Mouse (Mus musculus): ENCODE data around the gene Aurkb. TPM values are rescaled to one million over a fixed set of nuclear protein-coding genes. Genes with fewer than 3 reads are reported as not detected.
"Not testable (repeated sequence)": the region's sequence is repeated elsewhere in the genome, so short reads cannot be mapped to it uniquely, and the experiment has no call there.

The Aurkb gene
- 215 and 218 TPM in 2 replicates for polyA plus RNA-seq (2016; fragmentation: Nextera tagmentation; extraction: Ambion mirVana)

DNA sequence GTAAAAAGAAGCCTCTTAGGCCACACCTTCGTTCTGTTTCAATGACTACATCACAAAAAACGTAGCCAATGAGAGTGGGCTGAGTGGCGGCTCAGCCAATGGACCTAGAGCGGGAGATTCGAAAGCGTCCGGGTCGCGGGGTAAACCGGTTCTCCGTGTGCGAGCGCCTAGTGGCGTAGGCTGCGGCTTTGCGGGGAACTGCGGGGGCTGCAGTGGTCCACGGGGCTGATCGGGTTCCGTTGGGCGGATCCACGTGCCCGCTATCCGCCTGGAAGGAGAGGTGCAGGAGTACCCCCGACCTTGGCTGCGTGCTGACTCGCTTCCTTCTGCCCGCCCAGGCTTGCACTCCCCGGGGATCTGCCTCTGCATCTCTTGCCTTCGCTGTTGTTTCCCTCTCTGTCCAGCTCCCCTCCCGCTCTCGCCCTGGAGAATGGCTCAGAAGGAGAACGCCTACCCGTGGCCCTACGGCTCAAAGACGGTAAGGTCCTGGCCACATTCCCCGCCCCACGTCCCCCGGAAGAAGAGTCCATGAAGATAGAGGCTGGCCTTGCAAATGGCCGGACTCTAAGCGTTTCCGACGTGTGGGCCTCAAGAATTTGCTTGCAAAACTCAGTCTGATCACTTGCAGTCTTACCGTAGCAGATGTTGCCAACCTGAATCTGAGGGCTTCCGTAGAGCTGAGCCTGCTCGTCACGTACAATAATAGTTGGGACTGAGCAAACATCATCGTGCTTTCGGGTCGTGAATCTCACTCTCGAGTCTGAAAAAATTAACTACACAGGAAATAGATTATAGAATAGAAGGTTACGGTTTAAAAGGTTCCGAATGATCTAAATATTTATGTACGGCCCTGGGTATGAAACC lies at the start of gene Aurkb:
TSS of gene Aurkb (plus strand) at position 117 of the 864 bp plus-strand sequence.
- H3K27ac ChIP-seq (replicated peaks) = peak within 1 kb of the TSS; percentile 98
- peak; percentile 92 for DNase-seq (ENCODE audit: low spot score)
- H3K9me3 ChIP-seq = no peaks in the 10 kb centered on the region
- WGBS = 1% methylated on average over 54 of the region's 54 CpGs
- peak within 1 kb of the TSS; percentile 93 for H3K4me3 ChIP-seq
- no peaks in the 10 kb centered on the region for H3K27me3 ChIP-seq (replicated peaks; ENCODE audit: low read depth, poor library complexity, severe bottlenecking)
- peaks cover 41% of the 10 kb centered on the region for H3K4me1 ChIP-seq
- peaks cover 37% of the 10 kb centered on the region for H3K36me3 ChIP-seq (replicated peaks)

DNA sequence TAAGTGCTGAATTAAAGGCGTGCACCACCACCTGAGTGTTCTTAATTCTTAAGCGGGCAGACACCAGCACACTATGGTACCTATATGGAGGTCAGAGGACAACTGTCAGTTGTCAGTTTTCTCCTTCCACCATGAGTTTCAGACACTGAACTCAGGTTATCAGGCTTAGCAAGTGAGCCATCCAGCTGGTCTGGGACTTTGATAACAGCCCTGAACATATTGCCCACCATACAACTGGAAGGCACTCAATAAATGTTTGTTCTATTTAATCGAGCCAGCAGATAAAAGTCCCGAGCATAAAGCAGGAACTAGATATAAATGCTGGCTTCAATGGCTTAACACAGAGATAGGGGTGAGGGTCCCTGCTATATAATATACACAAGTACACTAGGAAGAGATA lies 48.4 kb upstream of the Aurkb start:
- no peaks in the 10 kb centered on the region for H3K9me3 ChIP-seq
- no peaks in the 10 kb centered on the region for H3K4me1 ChIP-seq
- no peak overlapping the region for H3K4me3 ChIP-seq
- WGBS = 92% methylated on average over 4 of the region's 4 CpGs
- no peaks in the 10 kb centered on the region for H3K27me3 ChIP-seq (replicated peaks; ENCODE audit: low read depth, poor library complexity, severe bottlenecking)
- peaks cover 100% of the 10 kb centered on the region for H3K36me3 ChIP-seq (replicated peaks)
- H3K27ac ChIP-seq (replicated peaks) = no peak overlapping the region
- DNase-seq (ENCODE audit: low spot score) = no peak

DNA sequence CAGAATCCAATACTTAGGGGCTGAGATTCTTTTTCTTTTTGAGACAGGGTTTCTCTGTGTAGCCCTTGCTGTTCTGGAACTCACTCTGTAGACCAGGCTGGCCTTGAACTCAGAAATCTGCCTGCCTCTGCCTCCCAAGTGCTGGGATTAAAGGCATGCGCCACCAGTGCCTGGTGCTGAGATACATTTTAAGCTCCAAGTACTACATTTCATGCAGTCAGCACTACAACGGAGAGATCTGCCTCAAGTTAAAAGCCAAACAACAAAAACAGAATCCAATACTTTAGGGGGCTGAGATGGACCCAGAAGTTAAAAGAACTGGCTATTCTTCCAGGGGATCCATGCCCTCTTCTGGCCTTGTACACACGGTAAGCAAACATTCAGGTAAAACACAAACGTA lies 42.7 kb upstream of the Aurkb start:
- DNase-seq (ENCODE audit: low spot score); H3K9me3 ChIP-seq; H3K4me3 ChIP-seq; H3K27me3 ChIP-seq (replicated peaks; ENCODE audit: low read depth, poor library complexity, severe bottlenecking); H3K27ac ChIP-seq (replicated peaks): not testable (repeated sequence)
- Histone ChIP-seq H3K4me1 (peaks cover 12% of the 10 kb centered on the region), H3K36me3 (replicated peaks) (peaks cover 84% of the 10 kb centered on the region)
- WGBS = 92% methylated on average over 4 of the region's 4 CpGs

DNA sequence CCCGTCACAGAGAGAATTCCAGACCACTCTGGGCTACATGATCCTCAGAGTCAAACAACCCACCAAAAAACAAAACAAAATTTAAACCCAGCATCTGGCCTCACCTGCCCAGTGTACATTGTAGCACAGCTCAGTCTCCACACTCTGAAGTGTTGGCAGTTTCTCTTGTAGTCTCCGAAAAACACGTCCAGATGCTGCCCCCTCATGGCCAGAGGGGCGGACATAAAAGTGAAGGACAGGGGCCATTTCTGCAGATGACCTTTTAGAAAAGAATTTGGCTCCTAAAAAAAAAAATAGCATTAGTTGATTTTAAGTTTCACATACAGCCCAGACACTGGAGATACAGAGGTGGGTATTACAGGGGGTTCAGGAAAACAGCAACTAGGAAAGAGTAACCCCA lies 41.9 kb upstream of the Aurkb start:
- H3K9me3 ChIP-seq = no peaks in the 10 kb centered on the region
- H3K27ac ChIP-seq (replicated peaks) = no peak overlapping the region
- DNase-seq (ENCODE audit: low spot score) = no peak
- H3K4me3 ChIP-seq = no peak overlapping the region
- H3K27me3 ChIP-seq (replicated peaks; ENCODE audit: low read depth, poor library complexity, severe bottlenecking) = no peaks in the 10 kb centered on the region
- H3K4me1 ChIP-seq = peaks cover 13% of the 10 kb centered on the region
- 71% methylated on average over 4 of the region's 4 CpGs for WGBS
- peaks cover 76% of the 10 kb centered on the region for H3K36me3 ChIP-seq (replicated peaks)

DNA sequence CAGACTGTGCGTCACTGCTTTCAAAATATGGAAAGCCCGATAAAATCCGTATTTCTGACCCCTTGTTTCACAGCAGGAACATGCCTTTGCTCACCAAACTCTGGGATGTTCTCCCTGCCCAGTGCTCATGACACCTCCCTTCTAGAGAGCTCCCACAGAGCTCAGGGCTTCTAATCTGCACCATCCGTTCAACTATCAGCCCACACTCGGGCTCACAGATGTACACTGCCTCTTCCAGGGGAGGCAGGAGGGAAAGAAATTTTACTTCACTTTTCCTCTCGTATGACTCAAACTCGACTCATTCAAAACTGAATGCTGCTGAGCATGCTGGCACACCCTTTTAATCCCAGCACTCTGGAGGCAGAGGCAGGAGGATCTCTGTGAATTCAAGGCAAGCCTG lies 40.3 kb upstream of the Aurkb start:
- Histone ChIP-seq H3K9me3 (no peaks in the 10 kb centered on the region), H3K36me3 (replicated peaks) (peaks cover 60% of the 10 kb centered on the region), H3K4me1 (peaks cover 13% of the 10 kb centered on the region), H3K4me3 (no peak overlapping the region), H3K27me3 (replicated peaks; ENCODE audit: low read depth, poor library complexity, severe bottlenecking) (no peaks in the 10 kb centered on the region), H3K27ac (replicated peaks) (no peak overlapping the region)
- WGBS = 92% methylated on average over 7 of the region's 7 CpGs
- DNase-seq (ENCODE audit: low spot score) = no peak

DNA sequence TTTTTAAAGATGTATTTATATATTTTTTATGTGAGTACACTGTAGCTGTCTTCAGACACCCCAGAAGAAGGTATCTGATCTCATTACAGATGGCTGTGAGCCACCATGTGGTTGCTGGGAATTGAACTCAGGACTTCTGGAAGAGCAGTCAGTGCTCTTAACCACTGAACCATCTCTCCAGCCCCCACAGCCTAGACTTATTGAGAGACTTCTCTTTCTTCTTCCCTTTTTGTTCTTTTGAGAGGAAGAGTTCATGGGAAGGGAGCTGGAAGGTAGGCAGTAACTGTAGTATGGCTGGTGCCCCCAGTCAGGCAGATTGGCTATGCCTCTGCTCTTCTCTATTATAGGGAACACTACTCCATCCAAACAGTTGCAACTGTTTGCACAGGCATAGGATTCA lies 38.9 kb upstream of the Aurkb start:
- peaks cover 19% of the 10 kb centered on the region for H3K4me1 ChIP-seq
- DNase-seq (ENCODE audit: low spot score); H3K4me3 ChIP-seq; H3K27ac ChIP-seq (replicated peaks); H3K27me3 ChIP-seq (replicated peaks; ENCODE audit: low read depth, poor library complexity, severe bottlenecking); H3K9me3 ChIP-seq: not testable (repeated sequence)
- H3K36me3 ChIP-seq (replicated peaks) = peaks cover 46% of the 10 kb centered on the region

DNA sequence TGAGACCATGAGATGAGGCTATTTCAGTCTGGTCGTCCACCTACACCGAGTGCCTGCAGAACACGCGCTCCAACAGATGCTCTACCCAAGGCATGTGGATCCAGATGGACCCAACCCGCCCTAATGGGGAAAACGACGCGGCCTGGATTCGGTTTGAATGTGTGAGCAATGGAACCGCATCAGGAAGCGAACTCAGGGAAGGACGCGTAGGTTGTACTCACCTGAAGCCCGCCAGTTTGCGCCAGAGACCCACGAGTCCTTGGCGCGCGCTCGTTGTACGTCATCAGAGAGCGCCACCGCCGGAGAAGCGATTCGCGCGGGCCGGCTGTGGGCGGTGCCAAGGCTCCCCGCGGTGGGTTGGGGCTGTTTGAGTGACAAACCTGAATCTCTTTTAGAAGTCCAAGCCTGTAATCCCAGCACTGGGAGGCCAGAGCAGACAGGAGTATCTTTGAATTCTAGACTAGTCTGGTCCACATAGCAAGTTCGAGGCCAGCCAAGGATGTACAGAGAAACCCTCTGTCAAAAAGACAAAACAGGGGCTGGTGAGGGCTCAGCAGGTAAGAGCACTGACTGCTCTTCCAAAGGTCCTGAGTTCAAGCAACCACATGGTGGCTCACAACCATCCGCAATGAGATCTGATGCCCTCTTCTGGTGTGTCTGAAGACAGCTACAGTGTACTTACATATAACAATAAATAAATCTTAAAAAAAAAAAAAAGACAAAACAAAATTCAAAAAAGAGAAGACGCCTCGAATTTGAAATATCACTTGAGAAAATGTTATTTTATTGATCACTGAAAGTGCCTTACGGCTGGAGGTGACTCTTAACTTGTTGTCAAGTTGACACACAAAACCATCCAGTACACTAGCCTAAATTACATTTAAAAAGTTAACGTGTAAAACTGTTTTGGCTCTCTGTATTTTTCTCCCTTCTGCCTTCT lies 37.0 kb upstream of the Aurkb start, which contains the start of gene Pfas:
TSS of gene Pfas (minus strand) at position 279 of the 940 bp plus-strand sequence.
- H3K9me3 ChIP-seq = no peaks in the 10 kb centered on the region
- peak; percentile 97 for DNase-seq (ENCODE audit: low spot score)
- peak within 1 kb of the TSS; percentile 88 for H3K27ac ChIP-seq (replicated peaks)
- WGBS = 9% methylated on average over 38 of the region's 38 CpGs
- H3K36me3 ChIP-seq (replicated peaks) = peaks cover 27% of the 10 kb centered on the region
- peaks cover 24% of the 10 kb centered on the region for H3K4me1 ChIP-seq
- H3K4me3 ChIP-seq = peak within 1 kb of the TSS; percentile 85
- no peaks in the 10 kb centered on the region for H3K27me3 ChIP-seq (replicated peaks; ENCODE audit: low read depth, poor library complexity, severe bottlenecking)

DNA sequence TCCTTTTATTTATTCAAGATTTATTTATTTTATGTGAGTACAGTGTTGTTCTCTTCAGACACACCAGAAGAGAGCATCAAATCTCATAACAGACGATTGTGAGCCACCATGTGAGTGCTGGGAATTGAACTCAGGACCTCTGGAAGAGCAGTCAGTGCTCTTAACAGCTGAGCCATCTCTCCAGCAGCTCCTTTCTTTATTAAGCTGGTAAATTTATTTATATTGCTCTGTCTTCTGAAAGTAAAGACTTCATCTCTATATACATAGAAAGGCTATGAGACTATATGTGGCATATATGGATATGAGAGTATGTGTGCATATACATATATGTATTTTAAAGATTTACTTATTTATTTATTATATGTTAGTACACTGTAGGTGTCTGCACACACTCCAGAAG lies 35.9 kb upstream of the Aurkb start:
- Histone ChIP-seq H3K36me3 (replicated peaks) (peaks cover 18% of the 10 kb centered on the region), H3K27me3 (replicated peaks; ENCODE audit: low read depth, poor library complexity, severe bottlenecking) (no peaks in the 10 kb centered on the region), H3K27ac (replicated peaks) (no peak overlapping the region), H3K9me3 (no peaks in the 10 kb centered on the region), H3K4me1 (peaks cover 24% of the 10 kb centered on the region), H3K4me3 (no peak overlapping the region)
- DNase-seq (ENCODE audit: low spot score) = no peak
- 90% methylated on average over 1 of the region's 1 CpGs for WGBS

DNA sequence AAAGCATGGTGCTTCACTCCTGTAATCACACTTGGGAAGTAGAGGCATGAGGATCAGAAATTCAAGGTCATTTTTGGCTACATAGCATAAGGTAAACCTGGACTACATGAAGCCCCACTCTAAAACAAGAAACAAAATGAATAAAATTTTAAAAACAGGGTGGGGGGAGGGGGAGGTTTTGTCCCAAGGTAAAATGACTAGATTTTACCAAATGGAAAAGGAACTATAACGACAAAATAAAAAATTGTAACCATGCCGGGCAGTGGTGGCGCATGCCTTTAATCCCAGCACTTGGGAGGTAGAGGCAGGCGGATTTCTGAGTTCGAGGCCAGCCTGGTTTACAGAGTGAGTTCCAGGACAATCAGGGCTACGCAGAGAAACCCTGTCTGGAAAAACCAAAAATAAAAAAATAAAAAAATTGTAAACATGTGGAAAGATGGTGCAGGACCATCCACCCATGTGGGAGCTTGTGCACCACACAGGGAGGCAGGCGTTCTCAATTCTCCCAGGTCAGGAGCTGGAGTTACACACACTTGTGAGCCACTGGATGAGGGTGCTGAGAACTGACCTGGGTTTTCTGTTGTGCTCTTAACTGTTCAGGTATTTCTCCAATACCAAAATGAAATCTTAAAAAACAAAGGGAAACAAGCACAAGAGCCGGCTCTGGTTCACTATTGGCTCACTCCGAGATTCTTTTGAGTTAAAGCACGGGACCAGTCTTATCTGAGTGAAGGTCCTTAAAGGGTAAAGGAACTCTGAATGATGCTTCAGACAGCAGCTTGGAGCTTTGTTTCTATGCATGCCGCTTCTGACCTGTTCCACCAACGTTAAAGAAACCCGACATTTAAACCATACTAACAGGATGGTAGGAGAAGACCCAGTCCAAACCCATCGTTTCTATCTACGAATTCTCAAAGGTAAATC lies 34.8 kb upstream of the Aurkb start:
- no peak for DNase-seq (ENCODE audit: low spot score)
- H3K4me1 ChIP-seq = peaks cover 28% of the 10 kb centered on the region
- no peak overlapping the region for H3K27ac ChIP-seq (replicated peaks)
- no peaks in the 10 kb centered on the region for H3K9me3 ChIP-seq
- no peaks in the 10 kb centered on the region for H3K27me3 ChIP-seq (replicated peaks; ENCODE audit: low read depth, poor library complexity, severe bottlenecking)
- peaks cover 6% of the 10 kb centered on the region for H3K36me3 ChIP-seq (replicated peaks)
- no peak overlapping the region for H3K4me3 ChIP-seq
- WGBS = 89% methylated on average over 15 of the region's 15 CpGs

DNA sequence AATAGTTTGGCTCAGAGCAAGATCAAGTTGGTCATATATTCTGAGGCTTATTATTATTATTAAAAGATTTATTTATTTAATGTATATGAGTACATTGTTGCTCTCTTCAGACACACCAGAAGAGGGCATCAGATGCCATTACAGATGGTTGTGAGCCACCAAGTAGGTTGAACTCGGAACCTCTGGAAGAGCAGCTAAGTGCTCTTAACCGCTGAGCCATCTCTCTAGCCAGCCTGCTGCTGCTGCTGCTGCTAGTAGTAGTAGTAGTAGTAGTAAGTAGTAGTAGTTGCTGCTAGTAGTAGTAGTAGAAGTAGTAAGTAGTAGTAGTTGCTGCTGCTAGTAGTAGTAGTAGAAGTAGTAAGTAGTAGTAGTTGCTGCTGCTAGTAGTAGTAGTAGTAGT lies 34.0 kb upstream of the Aurkb start:
- H3K4me1 ChIP-seq = peaks cover 28% of the 10 kb centered on the region
- H3K27me3 ChIP-seq (replicated peaks; ENCODE audit: low read depth, poor library complexity, severe bottlenecking); H3K9me3 ChIP-seq; H3K36me3 ChIP-seq (replicated peaks); DNase-seq (ENCODE audit: low spot score): not testable (repeated sequence)
- H3K4me3 ChIP-seq = peak overlapping the region; percentile 66
- 74% methylated on average over 2 of the region's 2 CpGs for WGBS
- peak overlapping the region; percentile 83 for H3K27ac ChIP-seq (replicated peaks)

DNA sequence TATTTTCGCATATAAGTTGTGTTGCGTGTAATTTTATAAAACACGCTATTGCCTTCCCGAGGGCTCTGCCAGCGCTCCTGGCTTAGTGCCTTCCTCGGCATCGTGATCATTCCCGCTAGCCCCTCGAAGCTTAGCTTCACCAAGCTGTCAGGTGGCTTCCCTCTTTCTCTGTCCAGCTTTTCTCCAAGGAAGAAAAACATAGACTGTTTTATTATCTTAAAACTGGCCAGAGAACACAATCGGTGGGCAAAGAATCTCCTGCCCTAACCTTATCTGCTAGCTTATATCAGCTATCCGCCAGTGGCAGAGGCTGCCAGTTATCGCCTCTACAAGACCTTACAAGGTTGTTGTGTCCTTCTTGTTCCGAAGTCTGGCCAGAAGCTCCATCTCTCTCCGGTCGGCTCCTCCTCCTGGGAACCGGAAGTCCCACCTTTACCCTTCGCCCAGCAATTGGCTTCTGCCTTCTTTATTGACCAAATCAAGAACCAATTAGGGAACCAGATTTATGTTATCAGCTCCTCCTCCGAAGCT lies 33.3 kb upstream of the Aurkb start:
- peak; percentile 89 for DNase-seq (ENCODE audit: low spot score)
- 2% methylated on average over 18 of the region's 18 CpGs for WGBS
- no peaks in the 10 kb centered on the region for H3K27me3 ChIP-seq (replicated peaks; ENCODE audit: low read depth, poor library complexity, severe bottlenecking)
- H3K9me3 ChIP-seq = no peaks in the 10 kb centered on the region
- H3K4me3 ChIP-seq = peak overlapping the region; percentile 66
- H3K36me3 ChIP-seq (replicated peaks) = no peaks in the 10 kb centered on the region
- peaks cover 30% of the 10 kb centered on the region for H3K4me1 ChIP-seq
- H3K27ac ChIP-seq (replicated peaks) = peak overlapping the region; percentile 83
